Mouse (Mus musculus): ENCODE data around the gene Slc38a10. TPM values are rescaled to one million over a fixed set of nuclear protein-coding genes. Genes with fewer than 3 reads are reported as not detected.

Gene Slc38a10
- polyA plus RNA-seq, 1 experiment from 2014 or later: 77.5 TPM

- Histone ChIP-seq H3K27ac (no peak overlapping the region), H3K36me3 (peaks cover 48% of the 10 kb centered on the region; the same call in 1 of the 2 replicates), H3K4me3 (no peak overlapping the region), H3K9ac (no peak overlapping the region), H3K4me1 (replicated peaks) (peaks cover 8% of the 10 kb centered on the region), H3K27me3 (no peaks in the 10 kb centered on the region), H3K9me3 (replicated peaks) (no peaks in the 10 kb centered on the region), H3K4me2 (no peak overlapping the region)
- no peak for ATAC-seq (replicated peaks; ENCODE audit: insufficient number of reproducible peaks, insufficient read depth, low FRiP score, low read depth)
- WGBS: 86% methylated on average over 4 of the region's 4 CpGs
Observed at GRCm38 (mm10) chr11:120090661-120091060, 60.5 kb downstream of the Slc38a10 start.

GRCm38 (mm10) chr11:120086702-120087152 lies 64.4 kb downstream of the Slc38a10 start, which contains the start of gene Cep131:
Cep131 (minus strand) TSS chr11:120086827.
- Histone ChIP-seq H3K4me3 (peak within 1 kb of the TSS; percentile 90), H3K27ac (peak within 1 kb of the TSS; percentile 66), H3K4me2 (peak within 1 kb of the TSS; percentile 88), H3K27me3 (no peaks in the 10 kb centered on the region), H3K36me3 (peaks cover 10% of the 10 kb centered on the region; the same call in 1 of the 2 replicates), H3K9me3 (replicated peaks) (no peaks in the 10 kb centered on the region), H3K4me1 (replicated peaks) (peaks cover 19% of the 10 kb centered on the region), H3K9ac (peak within 1 kb of the TSS; percentile 92)
- peak; percentile 99 for ATAC-seq (replicated peaks; ENCODE audit: insufficient number of reproducible peaks, insufficient read depth, low FRiP score, low read depth)
- whole genome bisulfite sequencing: under 1% methylated on average over 42 of the region's 42 CpGs

GRCm38 (mm10) chr11:120085891-120086627 lies 65.1 kb downstream of the Slc38a10 start:
- H3K36me3 ChIP-seq: peaks cover 5% of the 10 kb centered on the region; the same call in 1 of the 2 replicates
- under 1% methylated on average over 25 of the region's 25 CpGs for WGBS
- H3K27ac ChIP-seq: peak overlapping the region; percentile 66
- peak overlapping the region; percentile 88 for H3K4me2 ChIP-seq
- H3K27me3 ChIP-seq: no peaks in the 10 kb centered on the region
- peak; percentile 24 for ATAC-seq (replicated peaks; ENCODE audit: insufficient number of reproducible peaks, insufficient read depth, low FRiP score, low read depth)
- H3K4me1 ChIP-seq (replicated peaks): peaks cover 19% of the 10 kb centered on the region
- H3K9ac ChIP-seq: peak overlapping the region; percentile 92
- no peaks in the 10 kb centered on the region for H3K9me3 ChIP-seq (replicated peaks)
- H3K4me3 ChIP-seq: peak overlapping the region; percentile 90

- peaks cover 30% of the 10 kb centered on the region for H3K36me3 ChIP-seq
Observed at GRCm38 (mm10) chr11:120080282-120080681, 70.9 kb downstream of the Slc38a10 start.

GRCm38 (mm10) chr11:120076191-120076590 lies 75.0 kb downstream of the Slc38a10 start:
- no peaks in the 10 kb centered on the region for H3K27me3 ChIP-seq
- no peak for ATAC-seq (replicated peaks; ENCODE audit: insufficient number of reproducible peaks, insufficient read depth, low FRiP score, low read depth)
- H3K4me1 ChIP-seq (replicated peaks): no peaks in the 10 kb centered on the region
- no peak overlapping the region for H3K4me2 ChIP-seq
- WGBS: 72% methylated on average over 3 of the region's 3 CpGs
- H3K27ac ChIP-seq: no peak overlapping the region
- H3K9ac ChIP-seq: no peak overlapping the region
- H3K9me3 ChIP-seq (replicated peaks): no peaks in the 10 kb centered on the region
- no peak overlapping the region for H3K4me3 ChIP-seq
- H3K36me3 ChIP-seq: peaks cover 46% of the 10 kb centered on the region

More at GRCm38 (mm10) chr11:120080282-120080681, 70.9 kb downstream of the Slc38a10 start:
- no peak for ATAC-seq (replicated peaks; ENCODE audit: insufficient number of reproducible peaks, insufficient read depth, low FRiP score, low read depth)
- Histone ChIP-seq H3K9ac (no peak overlapping the region), H3K4me1 (replicated peaks) (peaks cover 8% of the 10 kb centered on the region), H3K27me3 (no peaks in the 10 kb centered on the region), H3K4me2 (no peak overlapping the region), H3K27ac (no peak overlapping the region), H3K4me3 (no peak overlapping the region), H3K9me3 (replicated peaks) (no peaks in the 10 kb centered on the region)
- 86% methylated on average over 6 of the region's 6 CpGs for WGBS

GRCm38 (mm10) chr11:120072986-120073647 lies 78.0 kb downstream of the Slc38a10 start:
- 91% methylated on average over 9 of the region's 9 CpGs for WGBS
- peaks cover 49% of the 10 kb centered on the region for H3K36me3 ChIP-seq
- ATAC-seq (replicated peaks; ENCODE audit: insufficient number of reproducible peaks, insufficient read depth, low FRiP score, low read depth): no peak

GRCm38 (mm10) chr11:120071731-120072320 lies 79.3 kb downstream of the Slc38a10 start:
- no peak for ATAC-seq (replicated peaks; ENCODE audit: insufficient number of reproducible peaks, insufficient read depth, low FRiP score, low read depth)
- Histone ChIP-seq H3K4me3 (no peak overlapping the region), H3K27me3 (no peaks in the 10 kb centered on the region), H3K36me3 (peaks cover 49% of the 10 kb centered on the region), H3K9ac (no peak overlapping the region), H3K9me3 (replicated peaks) (no peaks in the 10 kb centered on the region), H3K27ac (no peak overlapping the region), H3K4me1 (replicated peaks) (no peaks in the 10 kb centered on the region), H3K4me2 (no peak overlapping the region)
- WGBS: 79% methylated on average over 7 of the region's 7 CpGs

More at GRCm38 (mm10) chr11:120072986-120073647, 78.0 kb downstream of the Slc38a10 start:
- Histone ChIP-seq H3K9me3 (replicated peaks) (no peaks in the 10 kb centered on the region), H3K4me2 (no peak overlapping the region), H3K27ac (no peak overlapping the region), H3K4me3 (no peak overlapping the region), H3K4me1 (replicated peaks) (no peaks in the 10 kb centered on the region), H3K27me3 (no peaks in the 10 kb centered on the region), H3K9ac (no peak overlapping the region)

- WGBS: 74% methylated on average over 12 of the region's 12 CpGs
- Histone ChIP-seq H3K9ac (no peak overlapping the region), H3K27me3 (no peaks in the 10 kb centered on the region), H3K36me3 (peaks cover 43% of the 10 kb centered on the region), H3K4me2 (no peak overlapping the region), H3K4me3 (no peak overlapping the region), H3K4me1 (replicated peaks) (peaks cover 2% of the 10 kb centered on the region; the same call in 1 of the 2 replicates), H3K9me3 (replicated peaks) (no peaks in the 10 kb centered on the region), H3K27ac (no peak overlapping the region)
- no peak for ATAC-seq (replicated peaks; ENCODE audit: insufficient number of reproducible peaks, insufficient read depth, low FRiP score, low read depth)
Observed at GRCm38 (mm10) chr11:120071065-120071464, 80.1 kb downstream of the Slc38a10 start.

GRCm38 (mm10) chr11:120070286-120070930 lies 80.7 kb downstream of the Slc38a10 start:
- no peak overlapping the region for H3K27ac ChIP-seq
- WGBS: 91% methylated on average over 27 of the region's 27 CpGs
- no peaks in the 10 kb centered on the region for H3K27me3 ChIP-seq
- H3K9me3 ChIP-seq (replicated peaks): no peaks in the 10 kb centered on the region
- H3K4me3 ChIP-seq: no peak overlapping the region
- no peak overlapping the region for H3K4me2 ChIP-seq
- H3K36me3 ChIP-seq: peaks cover 36% of the 10 kb centered on the region
- peaks cover 9% of the 10 kb centered on the region; the same call in 1 of the 2 replicates for H3K4me1 ChIP-seq (replicated peaks)
- no peak for ATAC-seq (replicated peaks; ENCODE audit: insufficient number of reproducible peaks, insufficient read depth, low FRiP score, low read depth)
- H3K9ac ChIP-seq: no peak overlapping the region

- no peak for ATAC-seq (replicated peaks; ENCODE audit: insufficient number of reproducible peaks, insufficient read depth, low FRiP score, low read depth)
- Histone ChIP-seq H3K9ac (no peak overlapping the region), H3K4me2 (no peak overlapping the region), H3K27me3 (no peaks in the 10 kb centered on the region; the same call in 1 of the 2 replicates), H3K4me3 (no peak overlapping the region), H3K4me1 (replicated peaks) (peaks cover 10% of the 10 kb centered on the region; the same call in 1 of the 2 replicates), H3K9me3 (replicated peaks) (no peaks in the 10 kb centered on the region), H3K36me3 (peaks cover 35% of the 10 kb centered on the region), H3K27ac (no peak overlapping the region)
- WGBS: 40% methylated on average over 11 of the region's 11 CpGs
Observed at GRCm38 (mm10) chr11:120069261-120069660, 81.9 kb downstream of the Slc38a10 start.

- H3K36me3 ChIP-seq: peaks cover 32% of the 10 kb centered on the region
- H3K27ac ChIP-seq: no peak overlapping the region
- no peak overlapping the region for H3K4me3 ChIP-seq
- ATAC-seq (replicated peaks; ENCODE audit: insufficient number of reproducible peaks, insufficient read depth, low FRiP score, low read depth): no peak
- H3K4me1 ChIP-seq (replicated peaks): peaks cover 10% of the 10 kb centered on the region; the same call in 1 of the 2 replicates
- no peaks in the 10 kb centered on the region for H3K9me3 ChIP-seq (replicated peaks)
- H3K9ac ChIP-seq: no peak overlapping the region
- H3K27me3 ChIP-seq: no peaks in the 10 kb centered on the region; the same call in 1 of the 2 replicates
- 77% methylated on average over 17 of the region's 17 CpGs for WGBS
- H3K4me2 ChIP-seq: no peak overlapping the region
Observed at GRCm38 (mm10) chr11:120067834-120068233, 83.3 kb downstream of the Slc38a10 start.

Measured in heart, embryonic 15.5 days (tissue).